Mouse (Mus musculus): ENCODE data around the gene Ccdc138.
A peak's percentile ranks its signal among the peaks of the same experiment; 100 is the strongest.
"Not testable (repeated sequence)": the region's sequence is repeated elsewhere in the genome, so short reads cannot be mapped to it uniquely, and the experiment has no call there.

Ccdc138 gene

DNA sequence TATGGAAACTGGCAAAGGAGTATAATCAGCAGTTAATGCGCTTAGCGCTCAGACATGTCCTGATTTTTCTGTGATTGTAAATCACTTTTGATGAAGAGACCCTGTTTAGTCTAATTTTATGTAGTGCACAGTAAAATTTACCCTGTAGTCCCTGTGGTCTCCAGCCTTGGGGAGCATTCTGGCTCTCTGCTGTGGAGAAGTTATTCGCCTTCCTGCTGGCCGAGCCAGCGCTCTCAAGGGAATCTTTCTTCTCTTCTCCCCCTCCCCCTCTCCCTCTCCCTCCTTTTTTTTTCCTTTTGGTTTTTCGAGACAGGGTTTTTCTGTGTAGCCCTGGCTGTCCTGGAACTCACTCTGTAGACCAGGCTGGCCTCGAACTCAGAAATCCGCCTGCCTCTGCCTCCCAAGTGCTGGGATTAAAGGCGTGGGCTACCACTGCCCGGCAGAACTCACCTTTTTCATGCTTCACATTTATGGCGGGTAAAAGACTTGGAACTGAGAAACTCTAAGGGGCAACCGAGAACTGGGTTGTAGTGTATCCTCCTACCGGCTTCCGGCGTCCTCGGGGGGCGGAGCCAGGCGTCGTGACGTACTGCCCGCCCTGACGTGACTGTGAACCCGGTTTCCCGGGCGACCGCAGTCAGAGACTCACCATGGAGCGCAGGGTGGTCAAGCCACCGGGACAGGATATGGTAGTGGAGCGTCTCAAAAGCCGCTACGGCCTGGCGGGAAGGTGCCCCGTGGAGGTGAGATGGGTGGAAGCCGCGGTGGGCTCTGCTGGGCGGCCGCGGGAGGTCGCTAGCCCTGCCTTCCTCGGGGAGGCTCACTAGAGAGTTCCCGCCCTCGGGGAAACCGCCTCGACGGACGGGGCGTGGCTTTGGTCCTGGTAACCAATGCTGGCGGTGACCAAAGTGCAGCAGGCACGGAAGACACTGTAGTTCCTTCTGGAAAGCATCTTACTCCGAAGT, at the start of gene Ccdc138:
Gene Ccdc138 (plus strand): TSS at position 629 of the 965 bp plus-strand sequence.
- DNase-seq (ENCODE audit: low spot score), result peak; percentile 85

DNA sequence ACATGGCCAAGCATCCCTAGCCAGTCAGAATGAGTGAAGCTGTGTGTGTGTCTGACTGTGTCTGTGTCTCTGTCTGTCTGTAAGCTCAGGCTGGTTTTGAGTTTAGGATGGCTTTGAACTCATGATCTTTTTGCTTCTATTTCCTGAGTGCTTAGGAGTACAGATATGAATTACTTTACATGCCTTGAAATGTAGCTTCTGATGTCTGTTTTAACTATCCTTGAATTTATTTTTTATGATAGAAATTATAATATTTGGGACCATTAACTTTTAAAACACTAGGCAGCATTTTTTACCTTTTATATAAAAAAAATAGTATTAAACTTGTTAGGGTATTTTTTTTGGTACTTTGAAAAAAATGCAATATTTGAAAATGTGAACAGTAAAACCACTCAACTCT, 46.2 kb upstream of the Ccdc138 start:
- DNase-seq (ENCODE audit: low spot score), result no peak

DNA sequence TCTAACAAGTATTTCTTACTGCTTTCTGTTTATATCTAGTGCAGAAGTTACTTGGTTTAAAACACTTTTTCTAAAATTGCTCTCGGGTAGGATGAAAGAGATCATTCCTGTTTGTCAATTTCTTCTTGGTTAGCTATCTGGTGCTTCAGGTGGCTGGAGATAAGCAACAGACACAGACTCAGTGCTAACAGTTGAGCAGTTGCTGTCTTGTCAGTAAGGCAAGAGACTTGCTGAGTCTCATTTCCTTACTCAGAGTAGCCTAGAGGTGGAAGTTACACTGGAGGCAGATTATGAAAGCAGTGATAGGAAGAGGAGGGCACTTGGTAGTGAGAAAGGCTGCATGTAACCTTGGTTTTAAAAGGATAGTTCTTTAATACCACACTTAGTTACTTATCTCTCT, 45.6 kb upstream of the Ccdc138 start:
- DNase-seq (ENCODE audit: low spot score), result no peak

DNA sequence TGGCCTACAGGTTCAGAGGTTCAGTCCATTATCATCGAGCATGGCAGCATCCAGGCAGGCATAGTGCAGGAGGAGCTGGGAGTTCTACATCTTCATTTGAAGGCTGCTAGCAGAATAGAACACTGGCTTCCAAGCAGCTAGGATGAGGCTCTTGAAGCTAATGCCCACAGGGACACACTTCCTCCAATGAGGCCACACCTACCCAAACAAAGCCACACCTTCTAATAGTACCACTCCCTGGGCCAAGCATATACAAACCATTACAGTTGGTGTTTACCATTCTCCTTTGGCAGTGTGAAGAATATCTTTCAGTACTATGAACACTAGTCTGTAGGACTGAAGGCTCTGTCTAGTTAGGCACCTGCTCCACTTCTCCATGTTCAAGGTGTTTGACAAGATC, 37.9 kb upstream of the Ccdc138 start:
- no peak for DNase-seq (ENCODE audit: low spot score)

DNA sequence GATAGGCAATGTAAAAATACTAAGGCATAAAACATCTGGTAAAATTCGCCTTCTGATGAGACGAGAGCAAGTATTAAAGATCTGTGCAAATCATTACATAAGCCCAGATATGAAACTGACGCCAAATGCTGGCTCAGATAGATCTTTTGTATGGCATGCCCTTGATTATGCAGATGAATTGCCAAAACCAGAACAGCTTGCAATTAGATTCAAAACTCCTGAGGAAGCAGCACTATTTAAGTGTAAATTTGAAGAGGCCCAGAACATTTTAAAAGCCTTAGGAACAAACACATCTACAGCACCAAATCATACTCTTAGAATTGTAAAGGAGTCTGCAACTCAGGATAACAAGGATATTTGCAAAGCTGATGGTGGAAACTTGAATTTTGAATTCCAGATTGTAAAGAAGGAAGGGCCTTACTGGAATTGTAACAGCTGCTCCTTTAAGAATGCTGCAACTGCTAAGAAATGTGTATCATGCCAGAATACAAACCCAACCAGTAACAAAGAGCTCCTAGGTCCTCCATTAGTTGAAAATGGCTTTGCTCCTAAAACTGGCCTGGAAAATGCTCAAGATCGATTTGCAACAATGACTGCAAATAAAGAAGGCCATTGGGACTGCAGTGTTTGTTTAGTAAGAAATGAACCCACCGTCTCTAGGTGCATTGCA, 20.5 kb upstream of the Ccdc138 start:
- DNase-seq (ENCODE audit: low spot score), result peak; percentile 53

DNA sequence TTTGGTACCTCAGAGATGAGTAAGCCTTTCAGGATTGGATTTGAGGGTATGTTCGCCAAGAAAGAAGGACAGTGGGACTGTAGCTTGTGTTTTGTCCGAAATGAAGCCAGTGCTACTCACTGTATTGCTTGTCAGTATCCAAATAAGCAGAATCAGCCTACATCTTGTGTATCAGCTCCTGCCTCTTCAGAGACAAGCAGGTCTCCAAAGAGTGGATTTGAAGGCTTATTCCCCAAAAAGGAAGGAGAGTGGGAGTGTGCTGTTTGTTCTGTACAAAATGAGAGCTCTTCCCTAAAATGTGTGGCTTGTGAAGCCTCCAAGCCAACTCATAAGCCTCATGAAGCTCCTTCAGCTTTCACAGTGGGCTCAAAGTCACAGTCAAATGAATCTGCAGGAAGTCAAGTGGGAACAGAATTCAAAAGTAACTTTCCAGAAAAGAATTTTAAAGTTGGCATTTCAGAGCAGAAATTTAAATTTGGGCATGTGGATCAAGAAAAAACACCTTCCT, 19.6 kb upstream of the Ccdc138 start:
- DNase-seq (ENCODE audit: low spot score), result no peak

DNA sequence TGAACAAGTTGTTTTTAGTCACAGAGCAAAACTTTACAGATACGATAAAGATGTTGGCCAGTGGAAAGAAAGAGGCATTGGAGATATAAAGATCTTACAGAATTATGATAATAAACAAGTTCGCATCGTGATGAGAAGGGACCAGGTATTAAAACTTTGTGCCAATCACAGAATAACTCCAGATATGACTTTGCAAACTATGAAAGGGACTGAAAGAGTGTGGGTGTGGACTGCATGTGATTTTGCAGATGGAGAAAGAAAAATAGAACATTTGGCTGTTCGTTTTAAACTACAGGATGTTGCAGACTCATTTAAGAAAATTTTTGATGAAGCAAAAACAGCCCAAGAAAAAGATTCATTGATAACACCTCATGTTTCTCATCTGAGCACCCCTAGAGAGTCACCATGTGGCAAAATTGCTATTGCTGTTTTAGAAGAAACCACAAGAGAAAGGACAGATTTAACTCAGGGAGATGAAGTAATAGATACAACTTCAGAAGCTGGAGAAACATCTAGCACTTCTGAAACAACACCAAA, 17.7 kb upstream of the Ccdc138 start:
- no peak for DNase-seq (ENCODE audit: low spot score)

DNA sequence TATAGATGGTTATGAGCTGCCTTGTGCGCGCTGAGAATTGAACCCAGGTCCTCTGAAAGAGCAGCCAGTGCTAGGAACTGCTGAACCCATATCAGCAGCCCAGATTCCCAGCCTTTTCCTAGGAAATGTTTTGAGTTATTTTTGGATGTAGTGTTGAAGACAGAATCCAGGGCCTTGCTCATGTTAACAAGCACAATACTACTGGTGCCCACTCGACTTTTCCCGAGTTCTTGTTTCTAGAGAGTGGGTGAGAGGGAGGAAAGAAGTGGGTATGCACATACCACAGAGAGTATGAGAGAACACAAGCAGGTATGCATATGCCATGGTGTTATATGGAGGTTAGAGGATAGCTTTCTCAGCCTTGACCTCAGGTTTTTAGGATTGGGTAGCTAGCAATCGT, 6.7 kb upstream of the Ccdc138 start:
- DNase-seq (ENCODE audit: low spot score), result no peak

DNA sequence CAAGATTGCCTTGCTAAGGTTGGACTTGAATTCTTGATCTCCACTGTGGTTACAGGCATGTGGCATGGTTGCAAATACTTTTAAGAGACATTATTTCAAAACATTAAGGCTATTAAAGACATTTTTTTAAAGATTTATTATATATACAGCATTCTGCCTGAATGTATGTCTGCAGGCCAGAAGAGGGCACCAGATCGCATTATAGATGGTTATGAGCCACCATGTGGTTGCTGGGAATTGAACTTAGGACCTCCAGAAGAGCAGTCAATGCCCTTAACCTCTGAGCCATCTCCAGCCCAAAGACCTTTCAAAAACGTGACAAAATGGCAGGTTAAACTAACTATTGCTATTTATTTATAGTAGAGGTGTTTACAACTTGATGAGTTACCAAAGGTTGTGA, 2.1 kb upstream of the Ccdc138 start:
- DNase-seq (ENCODE audit: low spot score), result no peak

DNA sequence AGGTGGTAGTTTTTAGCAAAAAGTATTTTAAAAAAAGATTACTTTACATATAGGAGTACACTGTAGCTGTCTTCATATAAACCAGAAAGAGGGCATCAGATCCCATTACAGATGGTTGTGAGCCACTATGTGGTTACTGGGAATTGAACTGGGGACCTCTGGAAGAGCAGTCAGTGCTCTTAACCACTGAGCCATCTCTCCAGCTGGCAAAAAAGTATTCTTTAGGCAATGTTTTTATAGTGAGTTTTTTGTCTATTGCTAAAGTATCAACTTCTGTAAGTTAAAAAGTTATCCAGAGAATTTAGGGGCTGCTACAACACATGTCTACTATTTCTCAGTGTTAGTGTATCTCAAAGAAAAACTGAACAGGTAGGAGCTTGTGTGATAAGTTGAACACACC, 1.0 kb upstream of the Ccdc138 start:
- DNase-seq (ENCODE audit: low spot score), result no peak

DNA sequence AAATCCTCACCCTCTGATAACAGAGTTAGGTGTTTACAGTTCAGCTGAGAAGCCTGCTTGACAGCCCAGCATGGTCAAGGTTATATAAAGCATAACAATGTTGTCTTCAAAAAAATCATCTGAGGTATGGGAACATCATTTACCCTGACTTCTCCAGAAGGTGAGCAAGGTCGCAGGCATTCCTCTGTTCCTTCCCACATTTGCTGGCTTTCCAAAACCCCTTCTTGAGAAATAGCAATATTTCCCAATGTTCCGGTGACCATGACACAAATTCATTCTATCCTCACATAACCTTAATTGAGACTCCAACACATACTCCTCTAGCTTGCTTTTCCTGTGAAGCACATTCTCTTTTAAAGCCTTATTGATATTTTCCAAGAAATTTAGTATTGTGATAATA, 768 bp downstream of the Ccdc138 start:
- no peak for DNase-seq (ENCODE audit: low spot score)

DNA sequence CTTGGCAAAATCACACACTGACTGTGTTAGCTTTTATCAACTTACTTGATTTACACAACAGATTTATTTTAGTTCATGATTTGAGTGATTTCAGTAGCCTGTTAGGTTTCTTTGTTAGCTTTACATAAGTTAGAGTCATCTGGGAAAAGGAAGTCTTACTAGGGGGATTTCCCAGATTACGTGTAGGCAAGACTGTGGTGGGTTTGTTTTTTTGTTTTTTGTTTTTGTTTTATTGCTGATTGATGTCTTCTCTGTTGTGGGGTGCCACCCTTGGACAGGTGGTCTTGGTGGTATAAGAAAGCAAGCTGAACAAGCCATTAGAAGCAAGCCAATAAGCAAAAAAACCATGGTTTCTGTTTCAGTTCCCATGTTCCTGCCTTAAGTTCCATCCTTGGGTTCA, 31.6 kb downstream of the Ccdc138 start:
- no peak for DNase-seq (ENCODE audit: low spot score)

DNA sequence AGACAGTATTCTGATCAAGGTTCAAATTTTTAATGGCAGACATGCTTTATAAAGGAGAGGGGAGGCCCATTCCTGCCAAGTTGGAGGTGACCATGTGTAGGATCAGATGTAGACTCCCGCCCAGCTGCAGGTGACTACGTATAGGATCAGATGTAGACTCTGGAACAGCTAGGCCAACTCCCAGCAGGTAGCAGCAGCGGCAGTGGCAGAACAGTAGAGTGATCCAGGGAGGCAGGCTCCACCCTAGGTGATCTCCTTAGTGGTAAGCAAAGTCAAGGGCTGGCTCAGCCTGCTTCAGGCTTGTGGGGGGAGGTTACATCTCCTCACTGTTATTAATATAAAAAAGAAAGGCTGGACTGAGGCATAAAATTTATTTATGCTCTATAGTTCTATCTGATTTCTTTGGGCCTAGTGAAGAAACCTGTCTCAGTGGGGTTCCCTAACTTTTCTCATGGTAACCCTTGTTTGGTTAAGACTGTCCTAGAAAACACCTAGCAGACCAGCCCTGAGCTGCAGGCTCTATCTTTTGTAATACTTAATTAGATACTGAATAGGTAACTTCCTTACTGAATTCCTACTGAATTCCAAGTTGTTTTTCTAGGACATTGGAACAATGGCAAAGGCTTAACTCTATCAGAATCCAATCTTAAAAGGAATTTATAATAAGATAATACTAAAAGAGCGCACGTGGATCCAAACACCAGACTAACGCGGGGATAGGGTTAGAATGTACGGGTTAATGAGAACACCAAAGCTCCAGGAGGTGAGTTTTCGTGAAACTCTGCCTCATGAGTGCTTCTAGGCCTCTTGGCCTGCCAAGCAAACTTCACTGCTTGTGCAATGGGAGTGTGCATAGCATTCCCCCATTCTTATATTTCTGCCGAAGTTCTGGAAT, 33.4 kb downstream of the Ccdc138 start:
- DNase-seq (ENCODE audit: low spot score), result no peak

DNA sequence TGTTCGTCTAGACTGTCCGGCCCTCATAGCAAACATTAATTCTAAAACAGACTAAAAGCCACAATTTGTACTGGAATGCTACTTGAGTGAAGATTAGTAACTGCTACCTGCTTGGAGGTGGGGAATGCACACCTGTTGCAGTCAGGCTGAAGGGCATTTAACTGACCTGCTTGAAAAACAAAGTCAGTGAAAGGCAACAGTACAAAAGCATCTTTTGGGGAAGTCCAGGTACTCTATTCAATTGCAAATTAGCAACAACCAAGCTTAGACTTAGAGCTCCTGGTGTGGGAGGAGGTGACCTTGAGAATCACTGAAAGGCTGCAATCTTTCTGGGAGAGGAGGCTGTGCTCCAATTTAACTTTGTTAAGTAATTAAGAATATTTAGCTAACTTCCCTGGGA, 34.4 kb downstream of the Ccdc138 start:
- no peak for DNase-seq (ENCODE audit: low spot score)

DNA sequence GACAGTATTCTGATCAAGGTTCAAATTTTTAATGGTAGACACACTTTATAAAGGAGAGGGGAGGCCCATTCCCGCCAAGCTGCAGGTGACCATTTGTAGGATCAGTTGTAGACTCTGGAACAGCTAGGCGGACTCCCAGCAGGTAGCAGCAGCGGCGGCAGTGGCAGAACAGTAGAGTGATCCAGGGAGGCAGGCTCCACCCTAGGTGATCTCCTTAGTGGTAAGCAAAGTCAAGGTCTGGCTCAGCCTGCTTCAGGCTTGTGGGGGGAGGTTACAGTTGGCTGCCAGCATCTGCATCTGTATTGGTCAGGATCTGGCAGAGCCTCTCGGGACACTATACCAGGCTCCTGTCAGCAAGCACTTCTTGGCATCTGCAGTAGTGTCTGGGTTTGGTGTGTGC, 38.5 kb downstream of the Ccdc138 start:
- not testable (repeated sequence) for DNase-seq (ENCODE audit: low spot score)

DNA sequence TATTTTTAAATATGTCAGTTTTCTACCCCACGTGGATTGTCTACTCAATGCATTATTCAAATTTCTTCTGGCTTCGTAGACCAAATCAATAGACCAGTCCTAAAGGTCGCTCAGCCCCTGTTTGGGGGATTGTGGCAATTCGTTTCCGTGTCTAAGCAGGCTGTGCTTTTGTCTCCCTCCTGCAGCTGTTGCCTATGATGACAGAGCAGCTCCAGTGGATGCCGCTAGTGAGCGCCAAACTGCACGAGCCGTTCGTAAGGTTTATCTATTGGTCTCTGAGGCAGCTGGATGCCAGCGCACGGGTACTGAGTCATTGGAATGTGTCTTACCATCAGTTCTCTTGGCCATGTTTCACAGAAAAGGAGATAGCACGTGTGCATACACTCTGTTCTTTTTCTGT, 42.9 kb downstream of the Ccdc138 start:
- DNase-seq (ENCODE audit: low spot score), result no peak

DNA sequence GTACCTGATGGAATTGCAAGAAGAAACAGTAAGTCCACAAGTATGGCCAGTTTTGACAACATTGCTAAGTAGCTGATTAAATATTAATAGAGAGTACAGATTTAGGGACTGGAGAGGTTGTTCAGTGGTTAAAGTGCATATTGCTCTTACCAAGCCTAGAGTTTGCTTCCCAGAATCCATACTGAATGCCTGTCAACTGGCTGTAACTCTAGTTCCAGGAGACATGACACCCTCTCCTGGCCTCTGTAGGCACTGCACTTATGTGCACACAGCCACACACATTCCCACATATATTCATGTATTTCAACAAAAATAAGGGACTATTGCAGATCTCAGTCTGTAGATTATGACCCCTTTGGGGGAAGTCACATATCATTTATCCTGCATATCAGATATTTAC, 51.0 kb downstream of the Ccdc138 start:
- no peak for DNase-seq (ENCODE audit: low spot score)

DNA sequence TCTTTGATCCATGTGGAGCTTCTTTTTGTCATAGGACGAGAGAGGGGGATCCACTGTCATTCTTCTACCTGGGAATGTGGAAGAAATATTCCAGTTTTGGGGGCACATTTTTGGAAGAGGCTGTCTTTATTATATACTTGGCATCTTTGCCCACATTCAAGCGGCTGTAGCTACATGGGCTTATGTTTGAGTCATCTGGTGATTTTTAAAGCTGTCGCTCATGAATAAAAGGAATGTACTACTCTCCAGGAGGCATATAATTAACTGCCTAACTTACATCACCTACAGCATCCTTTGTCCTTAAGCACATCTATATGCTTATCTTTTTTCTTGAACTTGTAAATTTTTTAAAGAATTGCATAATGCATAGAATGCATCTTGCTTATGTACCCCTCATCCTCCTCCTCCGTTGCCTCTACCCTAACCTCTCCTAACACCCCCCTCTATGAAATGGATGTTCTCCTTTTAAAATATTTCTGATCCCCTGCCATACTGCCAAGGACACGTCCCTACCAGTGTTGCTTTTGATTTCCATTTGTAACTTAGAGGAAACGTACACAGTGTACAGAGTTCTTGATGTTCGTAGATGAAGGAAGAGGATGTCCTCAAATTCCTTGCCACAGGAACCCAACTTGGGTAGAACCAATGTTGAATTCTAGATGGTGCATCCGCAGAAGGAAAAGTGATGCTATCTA, 57.1 kb downstream of the Ccdc138 start:
- DNase-seq (ENCODE audit: low spot score), result no peak

DNA sequence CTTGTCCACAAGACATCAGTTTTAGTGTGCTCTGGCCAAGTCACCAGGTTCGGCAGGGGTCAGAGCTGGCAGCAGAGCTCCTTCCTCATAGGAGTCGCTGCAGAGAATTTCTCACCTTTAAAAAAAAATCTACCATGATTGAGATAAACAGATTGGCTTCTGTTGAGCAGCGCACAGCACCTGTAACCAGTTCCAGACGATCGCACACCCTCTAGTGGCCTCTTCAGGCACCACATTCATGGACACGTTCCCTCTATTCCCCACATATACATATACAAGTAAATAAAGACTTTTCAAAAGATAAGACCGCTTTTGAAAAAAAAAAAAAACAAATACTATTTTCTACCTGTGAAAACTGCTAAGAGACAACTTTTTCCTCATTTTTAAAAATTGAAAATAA, 61.4 kb downstream of the Ccdc138 start:
- DNase-seq (ENCODE audit: low spot score), result no peak

DNA sequence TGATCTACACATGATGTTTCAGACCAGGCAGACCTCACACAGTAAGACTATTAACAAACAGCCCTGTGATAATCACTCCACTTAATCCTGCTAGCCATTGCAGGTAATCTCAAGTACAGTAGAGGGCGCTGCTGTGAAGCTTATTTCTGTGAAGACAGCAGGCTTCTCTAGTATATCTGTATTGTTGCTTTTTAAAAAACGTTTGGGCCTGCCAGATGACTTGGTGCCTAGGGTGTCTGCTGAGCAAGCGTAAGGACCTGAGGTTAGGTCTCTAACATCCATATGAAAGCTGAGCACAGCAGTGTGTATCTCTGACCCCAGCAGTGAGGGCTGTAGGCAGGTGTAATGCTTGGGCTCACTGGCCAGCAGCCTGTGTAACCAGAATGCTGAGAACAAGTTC, 62.2 kb downstream of the Ccdc138 start:
- no peak for DNase-seq (ENCODE audit: low spot score)

DNA sequence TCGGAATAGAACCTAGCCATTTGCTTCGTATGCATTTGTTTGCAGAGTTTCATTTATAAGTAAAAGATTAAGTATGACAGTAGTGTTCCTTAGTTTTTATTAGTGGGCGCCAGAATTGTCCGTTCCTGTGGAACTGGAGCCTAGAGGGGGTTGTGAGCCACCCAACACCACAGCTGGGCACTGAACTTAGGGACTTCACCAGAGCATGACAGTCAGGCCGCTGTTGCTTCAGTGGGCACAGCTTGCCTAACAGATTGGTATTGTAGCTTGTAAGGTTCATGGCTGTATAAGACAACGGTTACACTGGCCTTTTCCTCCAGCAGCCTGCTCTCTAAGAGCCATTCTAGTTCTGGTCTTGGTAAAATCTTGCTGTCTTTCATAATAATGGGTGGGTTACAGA, 62.8 kb downstream of the Ccdc138 start:
- DNase-seq (ENCODE audit: low spot score), result no peak

Data from left cerebral cortex, adult 11 months (tissue).